Mouse (Mus musculus): ENCODE results near the gene Pwp1. TPM values are rescaled to one million over a fixed set of nuclear protein-coding genes. Genes with fewer than 3 reads are reported as not detected.
"Not testable (repeated sequence)": the region's sequence is repeated elsewhere in the genome, so short reads cannot be mapped to it uniquely, and the experiment has no call there.

Gene Pwp1
- 89.6 and 90.4 TPM in 2 replicates for polyA plus RNA-seq (2016; fragmentation: Nextera tagmentation; extraction: Ambion mirVana)

DNA sequence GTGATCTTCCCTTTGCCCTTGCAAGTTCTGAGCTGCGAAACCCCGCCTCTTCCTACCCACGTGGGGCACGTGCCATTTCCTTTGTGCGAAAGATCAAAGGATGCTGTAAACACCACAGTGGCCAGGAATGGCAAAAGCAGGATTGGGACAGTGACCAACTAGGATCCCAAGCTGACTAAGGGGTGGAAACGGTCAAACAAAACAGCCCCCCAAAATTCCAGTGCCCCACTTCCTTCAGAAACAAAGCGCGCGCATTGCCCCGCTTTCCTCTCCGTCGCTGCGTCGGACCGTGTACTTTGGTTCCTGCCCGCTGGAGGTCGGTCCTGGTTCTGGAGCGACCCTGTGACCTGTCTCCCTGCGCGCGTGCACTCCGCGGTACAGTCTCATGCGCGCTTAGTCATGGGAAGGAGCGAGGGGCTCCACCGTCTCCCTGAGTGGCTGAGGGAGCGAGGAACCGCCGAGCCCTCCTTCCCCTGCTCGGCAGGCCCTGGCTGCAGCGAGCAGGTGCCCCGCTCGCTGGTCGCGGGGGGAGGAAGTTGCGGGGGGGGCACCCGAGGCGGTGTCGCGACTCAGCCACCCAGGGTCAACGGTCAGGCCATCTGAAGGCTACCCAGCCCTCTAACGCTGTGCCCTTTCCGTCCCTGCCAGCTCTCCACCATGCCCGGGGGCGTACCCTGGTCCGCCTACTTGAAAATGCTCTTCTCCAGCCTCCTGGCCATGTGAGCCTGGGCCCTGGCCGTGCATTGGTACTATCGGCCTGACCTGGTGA lies at the start of gene Pwp1:
Pwp1 (plus strand) TSS at position 410 of the 769 bp plus-strand sequence.
- peak within 1 kb of the TSS; percentile 54 for H3K4me3 ChIP-seq (replicated peaks)
- not testable (repeated sequence) for H3K27ac ChIP-seq; H3K36me3 ChIP-seq (replicated peaks); H3K4me1 ChIP-seq; H3K27me3 ChIP-seq; H3K9me3 ChIP-seq
- 3% methylated on average over 48 of the region's 49 CpGs for WGBS
- H3K9ac ChIP-seq, result peak within 1 kb of the TSS; percentile 74
- peak; percentile 93 for ATAC-seq (ENCODE audit: low FRiP score)
- peak within 1 kb of the TSS; percentile 81 for H3K4me2 ChIP-seq

DNA sequence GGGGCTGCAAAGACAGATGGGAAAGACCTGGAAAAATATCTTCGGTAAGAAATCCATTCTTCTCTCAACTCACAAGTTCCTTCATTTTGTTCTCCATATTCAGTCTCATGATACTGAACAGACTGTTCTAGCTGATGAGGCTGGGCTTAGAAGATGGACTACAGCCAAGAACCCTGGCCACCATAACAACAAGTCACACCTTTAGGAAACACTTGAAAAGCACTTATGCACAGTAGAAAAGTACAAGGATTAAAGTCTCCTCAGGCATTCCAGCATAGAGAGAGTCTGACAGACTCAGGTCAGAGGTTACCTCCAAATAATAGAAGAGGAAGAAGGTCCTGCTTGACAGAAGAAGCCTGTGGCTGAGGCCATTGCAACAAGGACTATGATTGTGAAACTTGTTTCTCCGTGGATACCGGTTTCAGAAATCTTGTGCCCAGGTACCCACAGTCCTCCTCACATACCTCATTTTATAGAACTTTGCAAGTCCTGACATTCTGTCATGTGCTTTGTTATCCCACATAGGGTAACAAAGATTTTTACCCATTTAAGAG lies 7.1 kb upstream of the Pwp1 start:
- H3K36me3 ChIP-seq (replicated peaks); ATAC-seq (ENCODE audit: low FRiP score): not testable (repeated sequence)

DNA sequence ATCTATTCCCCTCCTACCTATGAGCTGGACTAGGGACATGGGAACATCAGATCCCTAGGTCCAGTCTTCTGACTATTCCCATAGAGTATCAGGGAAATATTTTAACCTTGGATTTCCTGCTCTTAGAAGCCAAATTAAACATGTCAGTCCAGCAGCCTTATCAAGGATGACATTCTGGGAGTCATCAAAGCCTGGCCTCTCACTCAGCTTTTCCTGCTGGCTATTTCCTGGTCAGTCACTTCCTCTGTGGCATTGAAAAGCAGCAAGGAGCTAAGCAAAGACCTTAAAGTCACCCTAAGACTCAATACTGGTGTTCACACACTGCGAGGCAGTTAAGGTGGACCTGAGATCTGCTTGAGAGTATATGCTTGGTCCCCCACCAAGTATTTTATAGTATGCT lies 5.5 kb upstream of the Pwp1 start:
- H3K4me2 ChIP-seq; H3K4me3 ChIP-seq (replicated peaks); H3K4me1 ChIP-seq; H3K27me3 ChIP-seq; ATAC-seq (ENCODE audit: low FRiP score); H3K9ac ChIP-seq; H3K9me3 ChIP-seq; H3K36me3 ChIP-seq (replicated peaks); H3K27ac ChIP-seq: not testable (repeated sequence)
- 87% methylated on average over 1 of the region's 1 CpGs for WGBS

More for the DNA sequence above, 7.1 kb upstream of the Pwp1 start:
- not testable (repeated sequence) for H3K27ac ChIP-seq; H3K9me3 ChIP-seq; H3K4me1 ChIP-seq; H3K4me3 ChIP-seq (replicated peaks); H3K27me3 ChIP-seq; H3K4me2 ChIP-seq; H3K9ac ChIP-seq
- WGBS, result 94% methylated on average over 1 of the region's 3 CpGs

DNA sequence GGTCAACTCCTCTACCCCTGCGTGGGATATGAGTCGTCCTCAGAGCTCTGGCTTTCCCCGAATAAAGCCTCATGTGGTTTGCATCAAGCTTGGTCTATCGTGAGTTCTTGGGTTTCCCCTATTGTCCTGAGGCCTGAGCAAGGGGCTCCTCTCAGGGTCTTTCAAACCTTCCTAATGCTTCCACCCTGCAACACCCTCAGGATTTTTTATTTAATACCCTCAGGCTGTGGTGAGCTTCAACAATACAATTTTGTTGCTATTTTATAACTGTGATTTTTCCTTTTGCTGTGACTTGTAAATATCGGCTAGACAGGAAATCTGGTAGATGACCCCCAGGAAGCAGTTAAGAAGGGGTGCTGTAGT lies 591 bp upstream of the Pwp1 start:
- peak overlapping the region; percentile 54 for H3K4me3 ChIP-seq (replicated peaks)
- not testable (repeated sequence) for H3K27ac ChIP-seq; H3K9me3 ChIP-seq; H3K9ac ChIP-seq; ATAC-seq (ENCODE audit: low FRiP score); H3K27me3 ChIP-seq; H3K36me3 ChIP-seq (replicated peaks); H3K4me1 ChIP-seq
- peak overlapping the region; percentile 81 for H3K4me2 ChIP-seq
- 55% methylated on average over 5 of the region's 5 CpGs for WGBS

DNA sequence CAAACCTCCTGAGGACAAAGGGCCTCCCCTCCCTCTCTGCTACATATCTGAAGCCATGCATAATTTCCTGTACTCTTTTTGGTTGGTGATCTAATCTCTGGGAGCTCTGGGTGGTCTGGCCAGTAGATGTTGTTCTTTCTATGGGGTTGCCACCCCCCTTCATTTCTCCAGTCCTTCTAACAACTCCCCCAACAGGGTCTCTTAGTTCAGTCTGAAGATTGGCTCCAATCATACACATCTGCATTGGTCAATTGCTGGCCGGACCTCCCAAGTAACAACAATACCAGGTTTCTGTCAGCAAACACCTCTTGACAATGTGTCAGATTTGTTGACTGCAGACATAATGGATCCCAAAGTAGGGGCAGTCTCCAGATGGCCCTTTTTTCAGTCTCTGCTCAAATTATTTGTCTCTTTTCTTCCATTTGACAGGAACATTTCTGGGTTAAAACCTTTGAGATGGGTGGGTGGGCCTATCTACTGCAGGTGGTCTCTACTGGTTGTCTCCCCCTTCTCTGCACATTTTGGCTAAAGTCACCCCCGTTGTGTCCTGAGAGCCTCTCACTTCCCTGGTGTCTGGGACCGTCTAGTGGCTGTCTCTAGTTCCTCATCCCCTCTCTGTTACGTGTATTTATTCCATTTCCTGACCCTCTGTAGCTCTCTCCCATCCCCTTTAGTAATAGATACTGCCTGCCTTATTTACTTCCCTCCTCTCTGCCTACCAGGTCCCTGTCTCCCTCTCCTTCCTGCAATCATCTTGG lies 17.0 kb downstream of the Pwp1 start:
- Histone ChIP-seq H3K4me1 (no peaks in the 10 kb centered on the region), H3K4me2 (no peak overlapping the region), H3K27me3 (no peaks in the 10 kb centered on the region), H3K9ac (no peak overlapping the region), H3K27ac (no peak overlapping the region), H3K36me3 (replicated peaks) (no peaks in the 10 kb centered on the region), H3K9me3 (no peaks in the 10 kb centered on the region), H3K4me3 (replicated peaks) (no peak overlapping the region)
- 91% methylated on average over 4 of the region's 4 CpGs for WGBS
- no peak for ATAC-seq (ENCODE audit: low FRiP score)

DNA sequence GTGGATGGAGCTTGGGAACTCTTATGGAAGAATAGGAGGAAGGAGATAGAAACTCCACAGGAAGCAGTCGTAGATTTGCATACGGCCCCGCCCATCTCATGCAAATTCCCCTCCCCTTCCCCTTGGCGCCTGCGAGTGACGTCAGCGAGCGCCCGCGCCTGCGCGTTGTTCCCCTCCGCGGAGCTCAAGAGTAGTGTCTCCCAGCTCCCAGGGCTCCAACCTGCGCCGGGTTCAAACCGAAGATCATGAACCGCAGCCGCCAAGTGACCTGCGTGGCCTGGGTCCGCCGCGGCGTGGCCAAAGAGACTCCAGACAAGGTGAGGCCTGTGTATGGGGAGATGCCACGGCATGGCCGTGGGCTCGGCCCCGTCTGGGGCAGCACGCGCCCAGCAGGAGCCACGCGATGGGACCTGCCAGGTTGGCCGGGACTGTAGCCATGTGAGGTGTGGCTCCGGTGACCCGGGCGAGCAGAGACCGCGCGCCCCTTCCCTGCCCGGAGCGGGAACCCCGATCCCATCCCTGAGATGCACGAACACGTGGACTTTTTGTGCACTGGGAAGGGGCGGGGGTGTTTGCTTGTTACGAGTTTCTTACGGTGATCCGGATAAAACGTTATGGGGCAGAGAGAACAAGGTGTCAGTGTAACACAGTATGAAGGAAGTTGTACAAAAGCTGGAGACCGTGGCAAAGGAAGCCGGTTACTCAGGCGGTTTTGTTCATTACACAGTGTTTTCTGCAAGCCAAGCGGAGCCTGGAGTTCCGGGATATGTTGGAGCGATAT lies 42.6 kb downstream of the Pwp1 start:
- no peak overlapping the region for H3K27ac ChIP-seq
- peaks cover 26% of the 10 kb centered on the region for H3K36me3 ChIP-seq (replicated peaks)
- H3K27me3 ChIP-seq, result no peaks in the 10 kb centered on the region
- ATAC-seq (ENCODE audit: low FRiP score), result peak; percentile 98
- H3K9me3 ChIP-seq, result no peaks in the 10 kb centered on the region
- H3K4me1 ChIP-seq, result peaks cover 13% of the 10 kb centered on the region
- peak overlapping the region; percentile 90 for H3K9ac ChIP-seq
- WGBS, result under 1% methylated on average over 55 of the region's 55 CpGs
- peak overlapping the region; percentile 93 for H3K4me3 ChIP-seq (replicated peaks)
- H3K4me2 ChIP-seq, result peak overlapping the region; percentile 86

DNA sequence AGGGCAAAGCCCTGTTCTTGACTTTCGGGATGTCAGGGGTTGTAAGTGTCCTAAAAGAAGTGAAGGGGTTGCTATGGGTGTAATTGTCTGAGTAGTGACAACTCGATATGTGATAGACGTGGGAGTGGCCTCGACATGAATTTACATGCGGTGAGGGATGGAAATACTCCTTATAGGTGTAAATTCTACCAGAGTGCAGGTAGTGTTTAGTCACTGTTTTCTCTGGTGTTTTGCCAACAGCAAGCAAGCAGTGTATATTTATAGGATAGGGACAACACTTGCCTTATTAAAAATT lies 43.1 kb downstream of the Pwp1 start:
- Histone ChIP-seq H3K27me3 (no peaks in the 10 kb centered on the region), H3K4me1 (peaks cover 13% of the 10 kb centered on the region), H3K36me3 (replicated peaks) (peaks cover 27% of the 10 kb centered on the region), H3K4me2 (peak overlapping the region; percentile 86), H3K9me3 (no peaks in the 10 kb centered on the region), H3K27ac (no peak overlapping the region), H3K4me3 (replicated peaks) (peak overlapping the region; percentile 93), H3K9ac (peak overlapping the region; percentile 90)
- no peak; the same call in 1 of the 2 replicates for ATAC-seq (ENCODE audit: low FRiP score)
- 5% methylated on average over 5 of the region's 5 CpGs for WGBS

DNA sequence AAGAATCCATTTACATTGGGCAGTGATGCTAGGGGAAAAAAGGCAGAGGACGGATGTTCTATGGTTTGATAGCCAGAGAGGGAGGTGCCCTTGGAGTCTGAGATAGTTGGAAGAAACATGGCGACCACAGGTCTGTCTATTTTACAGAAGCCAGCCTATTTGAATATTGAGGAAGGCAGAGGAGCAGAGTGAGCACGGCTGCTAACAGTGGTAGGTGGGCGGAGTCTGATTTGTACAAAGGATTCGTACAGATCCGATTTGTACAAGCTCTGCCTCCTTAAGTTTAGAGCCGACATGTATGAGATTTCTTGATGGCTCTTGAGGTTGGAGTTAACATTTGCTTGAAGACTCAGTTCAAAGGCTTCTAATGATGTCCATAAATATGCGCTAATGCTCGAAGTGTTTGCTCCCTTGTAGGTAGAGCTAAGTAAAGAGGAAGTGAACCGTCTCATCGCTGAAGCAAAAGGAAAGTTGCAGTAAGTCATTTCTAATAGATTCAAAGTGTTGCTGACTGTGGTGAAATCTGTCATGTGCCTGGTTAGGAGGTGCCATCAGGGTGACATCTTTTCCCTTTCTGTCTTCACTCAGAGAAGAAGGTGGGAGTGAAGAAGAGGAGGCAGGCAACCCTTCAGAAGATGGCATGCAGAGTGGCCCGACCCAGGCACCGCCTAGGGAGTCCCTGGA lies 44.7 kb downstream of the Pwp1 start:
- Histone ChIP-seq H3K4me2 (no peak overlapping the region), H3K36me3 (replicated peaks) (peaks cover 43% of the 10 kb centered on the region), H3K9ac (no peak overlapping the region), H3K27me3 (no peaks in the 10 kb centered on the region), H3K9me3 (no peaks in the 10 kb centered on the region), H3K4me3 (replicated peaks) (no peak overlapping the region), H3K27ac (no peak overlapping the region), H3K4me1 (peaks cover 13% of the 10 kb centered on the region)
- WGBS, result 90% methylated on average over 13 of the region's 13 CpGs
- ATAC-seq (ENCODE audit: low FRiP score), result no peak

DNA sequence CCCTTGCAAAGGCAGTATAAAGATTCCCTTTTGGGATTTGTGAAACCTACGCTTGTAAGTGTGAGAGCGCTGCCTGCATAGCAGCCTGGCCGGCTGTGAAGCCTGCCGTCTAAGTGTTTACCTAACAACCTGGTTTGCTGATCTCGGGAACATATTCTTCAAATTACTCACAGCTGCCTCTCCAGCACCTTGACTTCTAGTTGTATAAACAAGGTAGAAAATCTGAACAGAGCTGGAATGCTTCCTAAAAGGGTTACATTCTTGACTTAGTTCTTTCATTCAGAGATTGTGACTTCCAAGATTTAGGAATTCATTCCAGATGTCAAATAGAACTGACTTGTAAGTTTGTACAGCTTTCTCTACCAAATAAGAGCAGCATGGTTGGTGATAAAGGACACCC lies 46.5 kb downstream of the Pwp1 start:
- no peak overlapping the region for H3K27ac ChIP-seq
- WGBS, result 88% methylated on average over 5 of the region's 5 CpGs
- H3K4me3 ChIP-seq (replicated peaks), result no peak overlapping the region
- ATAC-seq (ENCODE audit: low FRiP score), result no peak
- H3K4me1 ChIP-seq, result peaks cover 13% of the 10 kb centered on the region
- H3K27me3 ChIP-seq, result no peaks in the 10 kb centered on the region
- H3K36me3 ChIP-seq (replicated peaks), result peaks cover 57% of the 10 kb centered on the region
- no peak overlapping the region for H3K9ac ChIP-seq
- no peak overlapping the region for H3K4me2 ChIP-seq
- no peaks in the 10 kb centered on the region for H3K9me3 ChIP-seq

DNA sequence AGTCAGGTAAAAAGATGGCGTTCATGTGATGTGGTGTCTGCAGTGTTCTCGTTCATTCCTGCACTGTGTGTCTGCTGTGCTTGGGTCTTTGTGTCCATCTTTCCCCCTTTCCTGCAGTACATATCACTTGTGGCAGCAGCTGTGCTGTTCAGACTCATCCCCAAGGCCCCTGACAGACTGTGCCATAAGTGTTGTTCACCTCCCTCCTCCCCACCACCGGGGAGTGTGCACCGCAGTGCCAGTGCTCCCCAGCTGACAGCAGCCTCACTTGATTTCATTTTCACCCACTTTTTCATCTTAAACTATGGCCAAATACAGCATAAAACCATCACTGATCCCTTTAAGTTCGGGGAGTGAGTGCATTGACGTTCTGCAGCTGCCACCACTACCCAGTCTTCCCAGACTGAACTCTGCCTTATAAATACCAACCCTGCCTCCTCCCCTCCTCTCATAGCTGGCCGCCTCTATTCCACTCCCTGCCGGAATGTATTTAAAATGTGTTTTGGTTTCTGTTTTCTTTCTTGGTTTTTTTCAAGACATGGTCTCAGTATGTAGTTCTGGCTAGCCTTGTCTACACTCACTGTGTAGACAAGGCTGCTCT lies 50.7 kb downstream of the Pwp1 start:
- Histone ChIP-seq H3K4me3 (replicated peaks) (no peak overlapping the region), H3K9me3 (no peaks in the 10 kb centered on the region), H3K4me1 (no peaks in the 10 kb centered on the region), H3K27me3 (no peaks in the 10 kb centered on the region), H3K4me2 (no peak overlapping the region), H3K27ac (no peak overlapping the region), H3K36me3 (replicated peaks) (peaks cover 85% of the 10 kb centered on the region), H3K9ac (no peak overlapping the region)
- no peak for ATAC-seq (ENCODE audit: low FRiP score)
- 93% methylated on average over 8 of the region's 8 CpGs for WGBS

DNA sequence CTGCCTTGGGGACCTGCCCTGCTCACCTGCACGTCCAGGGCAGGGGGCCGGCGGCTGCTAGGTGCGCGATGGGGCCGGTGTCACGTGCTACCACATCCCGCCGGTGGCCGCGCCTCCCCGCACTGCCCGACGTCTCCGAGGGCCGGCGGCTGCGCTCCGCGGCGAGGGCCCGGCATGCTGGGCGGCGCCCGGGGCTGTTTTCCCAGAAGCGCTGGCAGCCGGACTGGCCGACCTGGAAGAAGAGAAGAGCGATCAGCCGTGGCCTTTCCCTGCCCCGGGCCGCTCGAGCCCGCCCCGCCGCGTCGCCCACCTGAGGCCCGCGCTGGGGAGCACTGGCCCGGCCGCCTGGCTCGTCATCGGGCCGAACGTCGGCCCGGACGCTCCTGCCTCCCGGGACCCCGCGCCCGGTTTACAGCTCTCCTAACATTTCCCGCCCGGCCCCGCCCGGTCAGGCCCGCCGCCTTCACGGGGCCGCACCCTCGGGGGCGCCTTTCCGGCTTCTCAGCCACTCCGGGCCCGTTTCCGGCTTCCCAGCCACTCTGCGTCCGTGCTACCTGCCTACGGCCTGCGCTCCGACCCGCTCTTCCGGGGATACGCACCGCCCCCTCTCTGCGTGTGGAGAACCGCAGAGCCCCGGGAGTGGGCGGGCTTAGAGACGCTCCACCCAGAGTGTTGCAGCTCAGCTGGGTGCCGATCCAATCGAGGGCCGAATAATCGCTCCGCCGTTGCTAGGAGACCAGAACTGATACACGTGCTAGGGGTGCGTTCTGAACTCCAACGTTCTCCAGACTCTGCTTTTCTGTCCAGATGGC lies 87.4 kb downstream of the Pwp1 start, which contains the start of gene Prdm4:
Prdm4 (minus strand) TSS at position 645 of the 812 bp plus-strand sequence.
- WGBS, result under 1% methylated on average over 85 of the region's 90 CpGs
- peak within 1 kb of the TSS; percentile 91 for H3K9ac ChIP-seq
- ATAC-seq (ENCODE audit: low FRiP score), result peak; percentile 99
- H3K4me2 ChIP-seq, result peak within 1 kb of the TSS; percentile 79
- peaks cover 15% of the 10 kb centered on the region for H3K4me1 ChIP-seq
- peak within 1 kb of the TSS; percentile 98 for H3K4me3 ChIP-seq (replicated peaks)
- peaks cover 26% of the 10 kb centered on the region for H3K36me3 ChIP-seq (replicated peaks)
- 0 out of 2 replicates have a peak, but pooled peaks cover 4% of the 10 kb centered on the region for H3K27me3 ChIP-seq
- peak within 1 kb of the TSS; percentile 88 for H3K27ac ChIP-seq
- H3K9me3 ChIP-seq, result no peaks in the 10 kb centered on the region
